Mouse (Mus musculus) fat pad, adult 2 months (tissue): ENCODE data around the gene Bok.

Experiments used
- DNase-seq: peaks from one replicate; pipeline ENCODE4 v3.0.0-alpha.2; 2011; ENCODE audit warnings: low read depth, low spot score; ENCODE audit errors: extremely low read depth

The Bok gene

GRCm38 (mm10) chr1:93740671-93741070 is 55.2 kb downstream of the Bok start:
- DNase-seq = no peak

DNA sequence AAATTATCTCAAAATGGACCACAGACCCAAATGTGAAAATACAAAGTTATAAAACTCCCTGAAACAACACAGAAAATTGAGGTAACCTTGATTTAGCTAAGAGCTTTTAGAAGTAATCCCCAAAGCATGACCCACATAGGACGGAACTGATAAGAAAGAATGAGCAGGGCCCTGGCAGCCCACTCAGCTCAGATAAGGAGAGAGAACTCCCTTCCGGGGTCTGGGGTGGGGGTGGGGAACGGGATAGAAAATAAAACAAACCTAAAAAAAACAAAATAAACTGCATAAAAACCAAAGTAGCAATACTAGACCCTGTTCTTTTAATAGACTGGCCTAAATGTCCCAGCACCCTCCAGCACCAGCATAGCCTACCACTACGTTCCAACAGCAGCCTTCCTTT is 56.5 kb downstream of the Bok start:
- no peak for DNase-seq

DNA sequence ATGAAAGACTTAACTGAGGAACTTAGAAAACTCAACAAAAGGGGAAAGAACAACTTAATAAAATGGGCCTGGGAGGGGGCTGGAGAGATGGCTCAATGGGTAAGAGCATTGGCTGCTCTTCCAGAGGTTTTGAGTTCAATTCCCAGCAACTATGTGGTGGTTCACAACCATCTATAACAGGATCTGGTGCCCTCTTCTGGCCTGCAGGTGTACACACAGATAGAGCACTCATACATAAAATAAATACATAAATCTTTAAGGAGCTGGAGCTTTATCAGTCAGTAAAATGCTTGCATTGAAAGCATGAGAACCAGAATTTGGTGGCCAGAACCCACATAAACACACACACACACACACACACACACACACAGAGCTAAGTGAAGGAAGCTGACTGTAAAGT is 57.5 kb downstream of the Bok start:
- no peak for DNase-seq
